Mouse (Mus musculus): ENCODE measurements around the gene Noct.
A peak's percentile ranks its signal among the peaks of the same experiment; 100 is the strongest.
"Not testable (repeated sequence)": the region's sequence is repeated elsewhere in the genome, so short reads cannot be mapped to it uniquely, and the experiment has no call there.

The Noct gene

GRCm38 (mm10) chr3:51206521-51206920 is 17.7 kb upstream of the Noct start:
- no peak for DNase-seq

GRCm38 (mm10) chr3:51208633-51209032 is 15.6 kb upstream of the Noct start:
- DNase-seq = no peak

GRCm38 (mm10) chr3:51209503-51210314 is 14.5 kb upstream of the Noct start:
- no peak for DNase-seq

GRCm38 (mm10) chr3:51210485-51210884 is 13.8 kb upstream of the Noct start:
- DNase-seq = no peak

GRCm38 (mm10) chr3:51213111-51213510 is 11.1 kb upstream of the Noct start:
- no peak for DNase-seq

- no peak for DNase-seq
Observed at GRCm38 (mm10) chr3:51215681-51216080, 8.6 kb upstream of the Noct start.

- DNase-seq = not testable (repeated sequence)
Observed at GRCm38 (mm10) chr3:51216351-51216750, 7.9 kb upstream of the Noct start.

- not testable (repeated sequence) for DNase-seq
Observed at GRCm38 (mm10) chr3:51218385-51218784, 5.9 kb upstream of the Noct start.

- DNase-seq = no peak
Observed at GRCm38 (mm10) chr3:51219213-51219612, 5.0 kb upstream of the Noct start.

GRCm38 (mm10) chr3:51220846-51221245 is 3.4 kb upstream of the Noct start:
- no peak for DNase-seq

GRCm38 (mm10) chr3:51221847-51222246 is 2.4 kb upstream of the Noct start:
- DNase-seq = no peak

- DNase-seq = no peak
Observed at GRCm38 (mm10) chr3:51222302-51222701, 1.9 kb upstream of the Noct start.

GRCm38 (mm10) chr3:51222834-51223460 is 1.3 kb upstream of the Noct start:
- DNase-seq = no peak

- DNase-seq = no peak
Observed at GRCm38 (mm10) chr3:51223556-51223955, 691 bp upstream of the Noct start.

- no peak for DNase-seq
Observed at GRCm38 (mm10) chr3:51225226-51225750, 1.0 kb downstream of the Noct start.

GRCm38 (mm10) chr3:51225979-51226378 is 1.7 kb downstream of the Noct start:
- DNase-seq = no peak

GRCm38 (mm10) chr3:51226601-51227000 is 2.4 kb downstream of the Noct start:
- no peak for DNase-seq

GRCm38 (mm10) chr3:51228038-51228820 is 4.0 kb downstream of the Noct start:
- DNase-seq = peak; percentile 54

- peak; percentile 37 for DNase-seq
Observed at GRCm38 (mm10) chr3:51228821-51229205, 4.6 kb downstream of the Noct start.

GRCm38 (mm10) chr3:51229226-51229625 is 5.0 kb downstream of the Noct start:
- DNase-seq = no peak

GRCm38 (mm10) chr3:51230146-51230835 is 6.0 kb downstream of the Noct start:
- DNase-seq = no peak

GRCm38 (mm10) chr3:51230886-51231285 is 6.6 kb downstream of the Noct start:
- DNase-seq = no peak

- DNase-seq = no peak
Observed at GRCm38 (mm10) chr3:51231499-51231898, 7.3 kb downstream of the Noct start.

Measured in right cerebral cortex, postnatal 14 days (tissue).